Mouse (Mus musculus): ENCODE measurements at regions not wholly inside any gene's neighbourhood (a gene's known extent, or its start where the extent isn't known, plus 50 kb on each side); places are given as distances from the start of the nearest gene placed in this dataset.

DNA sequence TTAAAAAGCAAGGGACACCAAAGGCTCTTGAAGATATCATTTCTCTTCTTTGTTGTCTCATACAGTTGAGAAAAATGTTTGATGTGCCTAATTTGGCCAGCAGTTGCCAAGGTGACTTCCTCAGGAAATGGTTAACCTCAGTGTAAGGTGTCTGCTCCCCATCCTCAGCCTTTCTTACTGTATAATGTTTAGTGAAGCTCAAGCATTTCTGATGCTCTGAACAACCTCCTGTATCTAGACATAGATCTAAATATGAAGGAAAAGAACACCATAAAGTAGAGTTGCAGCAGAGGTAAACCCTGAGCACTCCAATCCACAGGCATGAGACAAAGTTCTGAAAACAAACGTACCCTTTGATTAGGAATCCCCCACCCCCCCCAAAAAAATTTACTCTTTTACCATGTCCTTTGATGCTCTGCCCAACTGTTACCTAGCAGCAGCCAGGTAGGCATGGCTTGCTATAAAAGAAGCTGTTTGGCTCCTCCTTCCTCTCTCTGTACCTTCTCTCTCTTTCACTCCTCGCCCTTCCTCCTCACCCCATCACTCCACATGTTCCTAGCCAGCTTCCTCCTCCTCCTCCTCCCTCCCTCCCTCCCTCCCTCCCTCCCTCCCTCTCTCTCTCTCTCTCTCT, 348.4 kb upstream of the Hs3st5 start:
- DNase-seq (ENCODE audit: low read depth, low spot score) = peak; percentile 73

All from CD4-positive, CD25-positive, alpha-beta regulatory T cell, adult 2 months (primary cell).